Mouse (Mus musculus) ovary, postnatal 36 days (tissue): Measurements from ENCODE around the gene Krtap9-5.

ENCODE experiments used
- DNase-seq: peaks from one replicate; pipeline ENCODE4 v3.0.0; 2022; ENCODE audit warnings: low spot score, mixed read lengths

Krtap9-5 gene

GRCm38 (mm10) chr11:99948175-99948574, at the start of gene Krtap9-5:
Gene Krtap9-5 (plus strand): TSS chr11:99948475.
- DNase-seq = no peak

- no peak for DNase-seq
Measured at GRCm38 (mm10) chr11:99907620-99908019, 40.7 kb upstream of the Krtap9-5 start, which contains the start of gene Krtap31-1. Gene Krtap31-1 (plus strand): TSS chr11:99907920.

- DNase-seq = no peak
Measured at GRCm38 (mm10) chr11:99914451-99914850, 33.8 kb upstream of the Krtap9-5 start, which contains the start of gene Gm11565. Gene Gm11565 (plus strand): TSS chr11:99914751.

GRCm38 (mm10) chr11:99935991-99936390, 12.3 kb upstream of the Krtap9-5 start, which contains the start of gene Krtap31-2:
Gene Krtap31-2 (plus strand): TSS chr11:99936291.
- DNase-seq = no peak

GRCm38 (mm10) chr11:99937751-99938264, 10.5 kb upstream of the Krtap9-5 start:
- no peak for DNase-seq

- no peak for DNase-seq
Measured at GRCm38 (mm10) chr11:99964213-99964612, 15.9 kb downstream of the Krtap9-5 start.

- DNase-seq = no peak
Measured at GRCm38 (mm10) chr11:99965961-99966360, 17.7 kb downstream of the Krtap9-5 start.

GRCm38 (mm10) chr11:99978953-99979352, 30.7 kb downstream of the Krtap9-5 start, which contains the start of gene Krtap29-1:
Gene Krtap29-1 (minus strand): TSS chr11:99979053.
- no peak for DNase-seq

- DNase-seq = no peak
Measured at GRCm38 (mm10) chr11:99982731-99983130, 34.5 kb downstream of the Krtap9-5 start.

- no peak for DNase-seq
Measured at GRCm38 (mm10) chr11:99983442-99983841, 35.2 kb downstream of the Krtap9-5 start.

- DNase-seq = no peak
Measured at GRCm38 (mm10) chr11:99985291-99986092, 37.2 kb downstream of the Krtap9-5 start.

GRCm38 (mm10) chr11:99986180-99986647, 37.9 kb downstream of the Krtap9-5 start, which contains the start of gene Krtap16-1:
Gene Krtap16-1 (minus strand): TSS chr11:99986597.
- no peak for DNase-seq

- DNase-seq = no peak
Measured at GRCm38 (mm10) chr11:99988530-99988929, 40.3 kb downstream of the Krtap9-5 start.

- DNase-seq = no peak
Measured at GRCm38 (mm10) chr11:99989881-99990405, 41.7 kb downstream of the Krtap9-5 start.

GRCm38 (mm10) chr11:99990571-99990970, 42.3 kb downstream of the Krtap9-5 start:
- no peak for DNase-seq

- DNase-seq = no peak
Measured at GRCm38 (mm10) chr11:99993620-99994383, 45.5 kb downstream of the Krtap9-5 start, which contains the start of gene Krtap17-1. Gene Krtap17-1 (minus strand): TSS chr11:99993994.

- DNase-seq = no peak
Measured at GRCm38 (mm10) chr11:99994384-99994661, 46.0 kb downstream of the Krtap9-5 start.

- DNase-seq = no peak
Measured at GRCm38 (mm10) chr11:99999091-99999490, 50.8 kb downstream of the Krtap9-5 start.
